Mouse (Mus musculus): Measurements from ENCODE around the gene Tpra1. TPM values are rescaled to one million over a fixed set of nuclear protein-coding genes. Genes with fewer than 3 reads are reported as not detected.

The Tpra1 gene
- 100 to 1,000 TPM in 1 of 2 experiments, 10 to 100 TPM in 1; 83.6 to 107 TPM for polyA plus RNA-seq (2017; shearing (Covaris generic))

DNA sequence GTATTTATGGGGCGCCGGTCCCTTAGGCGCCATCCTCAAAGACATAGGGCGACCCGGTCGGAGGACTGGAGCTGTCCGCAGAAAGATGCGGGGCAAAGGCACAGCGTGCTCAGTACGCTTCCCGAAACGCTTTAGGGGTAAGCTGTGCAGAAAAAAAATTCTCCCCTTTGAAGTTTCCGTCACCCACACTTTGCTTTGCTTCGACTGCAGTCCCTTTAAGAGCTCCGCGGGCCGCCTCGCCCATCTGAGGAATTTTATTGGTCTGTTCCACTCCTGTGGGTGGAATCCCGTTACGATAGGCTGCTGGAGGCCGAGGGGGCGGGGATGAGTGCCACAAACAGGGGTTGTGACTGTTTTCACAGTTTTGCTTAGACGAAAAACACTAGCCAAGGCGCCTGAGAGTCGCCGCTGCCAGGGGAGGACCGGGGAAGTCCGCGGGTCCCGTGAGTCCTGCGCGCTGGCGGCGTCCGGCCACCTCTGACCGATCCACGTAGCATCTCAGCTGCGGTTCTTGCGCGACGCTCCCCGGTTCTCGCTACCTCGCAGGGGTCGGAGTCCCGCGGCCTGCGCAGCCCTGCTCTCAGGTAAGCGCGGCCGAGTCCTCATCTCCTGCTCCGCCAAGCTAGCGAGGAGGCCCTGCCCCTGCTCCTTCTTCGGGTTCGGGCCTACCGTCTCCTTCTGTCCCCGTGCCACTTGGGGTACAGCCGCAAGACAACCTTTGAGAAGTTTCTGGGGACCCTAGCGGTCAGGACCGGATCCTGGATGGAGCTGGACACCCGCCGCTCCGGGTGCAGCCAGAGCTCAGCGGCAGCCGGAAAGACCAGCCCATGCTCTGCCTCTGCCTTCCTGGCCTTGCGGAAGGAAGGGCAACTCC is at the start of gene Tpra1:
TSS of gene Tpra1 (plus strand) at position 305 of the 874 bp plus-strand sequence.

GRCm38 (mm10) chr6:88874868-88875508 is 27.1 kb upstream of the Tpra1 start, which contains the start of gene Podxl2:
Gene Podxl2 (minus strand): TSS chr6:88875044.

GRCm38 (mm10) chr6:88898534-88899048 is 3.5 kb upstream of the Tpra1 start, which contains the start of gene Mcm2:
Gene Mcm2 (minus strand): TSS chr6:88898780.

Other genes starting within 250 kb of the Tpra1 start
- gene Mgll, start 177.8 kb upstream of the Tpra1 start, polyA plus RNA-seq (2017; shearing (Covaris generic)), result 1 to 10 TPM in 1 of 2 experiments, under 1 TPM in 1; 0.82 to 3.8 TPM
- gene Abtb1, start 60.3 kb upstream of the Tpra1 start, polyA plus RNA-seq (2017; shearing (Covaris generic)), result 10 to 100 TPM; 60.5 to 69.7 TPM
- gene Podxl2, start 27.2 kb upstream of the Tpra1 start, polyA plus RNA-seq (2017; shearing (Covaris generic)), result 1 to 10 TPM in 1 of 2 experiments, not detected in 1; 2.3 TPM
- gene Mcm2, start 3.5 kb upstream of the Tpra1 start, polyA plus RNA-seq (2017; shearing (Covaris generic)), result 10 to 100 TPM; 62.5 to 66.2 TPM

Data from activated CD4-positive, CD25-positive, alpha-beta regulatory T cell (primary cell).